Mouse (Mus musculus) liver, embryonic 14.5 days (tissue): Measurements from ENCODE around the gene Mrps34. TPM values are rescaled to one million over a fixed set of nuclear protein-coding genes. Genes with fewer than 3 reads are reported as not detected.
A peak's percentile ranks its signal among the peaks of the same experiment; 100 is the strongest.

ENCODE experiments used
- ATAC-seq: fragments of 200-750 bp; cut with Nextera tagmentation; 2 replicates; pipeline ENCODE4 v1.8.0; 2017; ENCODE audit warnings: moderate number of reproducible peaks, mild to moderate bottlenecking, moderate library complexity; ENCODE audit not compliant: insufficient read depth
- DNase-seq, 3 experiments: peaks; one replicate each; pipeline ENCODE4 v3.0.0-alpha.2; 2012 to 2013; ENCODE audit warnings: low read depth in 3 of 3, low spot score in 3 of 3
- H3K27ac ChIP-seq: fragments of 300-500 bp; sonication (generic); 2 replicates; pipeline ENCODE4 v1.5.1; 2014; ENCODE audit warnings: moderate library complexity, mild to moderate bottlenecking, control low read depth, inconsistent platforms
- H3K27me3 ChIP-seq: fragments of 300-500 bp; sonication (generic); 2 replicates; pipeline ENCODE4 v1.6.1; 2014; ENCODE audit warnings: mild to moderate bottlenecking, low read length, moderate library complexity; ENCODE audit not compliant: control insufficient read depth, insufficient read depth
- H3K36me3 ChIP-seq: fragments of 300-500 bp; sonication (generic); replicated peaks from 2 replicates; pipeline ENCODE4 v1.6.1; 2014; ENCODE audit warnings: low read depth; ENCODE audit not compliant: control insufficient read depth, insufficient read depth
- H3K4me1 ChIP-seq, 2 experiments: fragments of 200-500 bp in 1 of 2; fragments of 300-500 bp in 1 of 2; sonication (generic) in 1 of 2; replicated peaks; 2 replicates each; pipeline ENCODE4 v1.6.1; 2012 to 2014; ENCODE audit warnings: antibody characterized with exemption in 1 of 2, inconsistent platforms in 1 of 2, low read length in 1 of 2; ENCODE audit not compliant: control insufficient read depth in 2 of 2, insufficient read depth in 2 of 2
- H3K4me2 ChIP-seq: fragments of 300-500 bp; sonication (generic); 2 replicates; pipeline ENCODE4 v1.6.1; 2014; ENCODE audit warnings: low read depth, mild to moderate bottlenecking, control low read depth, moderate library complexity
- H3K4me3 ChIP-seq, 2 experiments: fragments of 200-500 bp in 1 of 2; fragments of 300-500 bp in 1 of 2; sonication (generic) in 1 of 2; 2 replicates each; pipeline ENCODE4 v1.5.1; 2012 to 2014; ENCODE audit warnings: low read depth in 2 of 2, low read length in 2 of 2, mild to moderate bottlenecking in 2 of 2, control low read depth in 1 of 2, inconsistent platforms in 1 of 2, moderate library complexity in 1 of 2; ENCODE audit not compliant: insufficient read depth in 1 of 2
- H3K9ac ChIP-seq: fragments of 300-500 bp; sonication (generic); replicated peaks from 2 replicates; pipeline ENCODE4 v1.6.1; 2014; ENCODE audit warnings: mild to moderate bottlenecking, control low read depth, moderate library complexity
- H3K9me3 ChIP-seq: fragments of 300-500 bp; sonication (generic); 2 replicates; pipeline ENCODE4 v1.6.1; 2016; ENCODE audit warnings: low read length, mixed read lengths; ENCODE audit not compliant: control insufficient read depth
- CTCF ChIP-seq: IDR thresholded peaks from 2 replicates; pipeline ENCODE4 v1.5.1; 2016; ENCODE audit warnings: antibody characterized with exemption, low read depth, control low read depth
- EP300 ChIP-seq: IDR thresholded peaks from 2 replicates; pipeline ENCODE4 v1.6.1; 2016; ENCODE audit warnings: antibody characterized with exemption, low read depth
- WGBS: fragments of 180-500 bp; shearing (Covaris S2); extraction: QIAGEN DNeasy Blood & Tissue Kit; methylation state at CpG from one replicate; pipeline ENCODE4 v1.1.7; 2014; ENCODE audit not compliant: insufficient replicate concordance; 5-methylcytosine and 5-hydroxymethylcytosine counted together
- polyA plus RNA-seq, 2 experiments: library from polyadenylated mRNA; depleted of rRNA in 1 of 2; stranded (reverse) in 1 of 2; unstranded in 1 of 2; fragments of >200 nt; fragmentation: Nextera tagmentation in 1 of 2; extraction: Ambion mirVana in 1 of 2; gene quantifications; 2 replicates each; pipeline versions ENCODE4 v1.2.1 to v1.2.3; 2012 to 2014

Gene Mrps34
- polyA plus RNA-seq, 2 experiments = 43.5 to 49.2 TPM

DNA sequence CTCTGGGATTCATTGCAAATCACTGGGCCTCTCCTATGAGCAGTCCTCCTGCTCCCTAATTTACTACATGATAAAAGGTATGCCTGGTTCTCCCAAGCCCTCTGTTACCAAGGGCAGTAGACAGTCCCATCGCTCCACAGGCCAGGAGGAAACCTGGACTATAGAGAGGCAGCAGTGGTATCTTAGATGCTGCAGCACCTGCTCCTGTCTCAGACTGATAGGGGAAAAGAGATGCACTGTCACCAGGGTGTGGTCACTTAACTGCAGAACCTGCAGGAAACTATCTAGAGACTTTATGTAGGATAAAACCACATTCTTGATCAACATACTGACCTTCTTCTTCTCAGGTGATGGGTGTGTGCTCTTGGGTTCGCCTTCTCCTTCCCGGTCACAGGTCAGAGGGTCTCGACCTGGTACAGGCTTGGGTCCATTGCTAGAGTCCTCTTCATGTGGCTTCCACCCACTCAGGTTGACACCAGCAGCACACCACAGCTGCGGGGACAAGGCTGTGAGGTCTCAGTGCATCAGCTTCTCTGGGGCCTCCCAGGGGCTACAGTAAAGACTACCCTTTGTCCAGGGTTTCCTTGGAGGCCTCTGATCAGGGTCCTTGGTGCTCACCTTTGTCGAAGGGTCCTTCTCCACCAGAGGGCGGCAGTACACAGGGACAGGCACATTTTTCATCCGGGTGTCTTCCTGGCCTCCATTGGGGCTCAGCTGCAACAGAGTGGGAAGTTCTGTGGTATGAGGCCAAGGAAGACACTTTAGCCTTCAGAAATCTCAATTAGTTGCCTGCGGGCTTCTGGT, 8.0 kb downstream of the Mrps34 start:
- H3K4me3 ChIP-seq = peak overlapping the region; percentile 28 to 43
- H3K36me3 ChIP-seq = peaks cover 86% of the 10 kb centered on the region
- H3K4me1 ChIP-seq = peaks cover 26 to 28% of the 10 kb centered on the region in 2 experiments
- peak overlapping the region; percentile 67 for H3K9ac ChIP-seq
- H3K9me3 ChIP-seq = no peaks in the 10 kb centered on the region
- ATAC-seq (peak; percentile 99), DNase-seq (peak; percentile 90 to 93 (median 92))
- peak overlapping the region; percentile 99 for H3K27ac ChIP-seq
- no peaks in the 10 kb centered on the region for H3K27me3 ChIP-seq
- 25% methylated on average over 9 of the region's 9 CpGs for WGBS
- peak overlapping the region; percentile 81 for H3K4me2 ChIP-seq
- TF ChIP-seq EP300 = peak; percentile 100
- TF ChIP-seq CTCF = peak; percentile 84

DNA sequence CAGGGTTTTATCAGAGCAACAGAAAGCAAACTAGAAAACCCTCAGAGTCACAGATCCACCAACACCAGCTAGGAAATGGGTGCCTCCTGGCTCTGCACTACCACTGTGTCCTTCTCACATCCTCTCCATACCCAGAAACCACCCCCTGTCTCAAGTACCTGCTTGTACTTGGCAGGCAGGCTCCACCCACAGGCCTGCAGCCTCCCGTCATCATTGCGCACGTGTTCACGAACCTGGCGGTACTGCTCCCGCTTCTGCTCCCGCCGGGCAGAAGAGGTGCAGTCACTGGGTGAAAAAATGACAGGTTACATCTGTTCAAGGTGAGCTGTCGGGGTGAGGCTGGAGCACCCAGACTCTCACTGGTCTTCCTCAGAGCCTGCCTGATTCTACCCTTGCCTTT, 8.9 kb downstream of the Mrps34 start:
- Histone ChIP-seq H3K27me3 (no peaks in the 10 kb centered on the region), H3K4me1 (peaks cover 26 to 28% of the 10 kb centered on the region in 2 experiments), H3K27ac (peak overlapping the region; percentile 99), H3K9ac (peak overlapping the region; percentile 67), H3K4me3 (no peak overlapping the region), H3K9me3 (no peaks in the 10 kb centered on the region), H3K36me3 (peaks cover 89% of the 10 kb centered on the region), H3K4me2 (peak overlapping the region; percentile 81)
- TF ChIP-seq CTCF (no peak), EP300 (no peak)
- ATAC-seq (no peak), DNase-seq (no peak)
- 85% methylated on average over 9 of the region's 9 CpGs for WGBS

DNA sequence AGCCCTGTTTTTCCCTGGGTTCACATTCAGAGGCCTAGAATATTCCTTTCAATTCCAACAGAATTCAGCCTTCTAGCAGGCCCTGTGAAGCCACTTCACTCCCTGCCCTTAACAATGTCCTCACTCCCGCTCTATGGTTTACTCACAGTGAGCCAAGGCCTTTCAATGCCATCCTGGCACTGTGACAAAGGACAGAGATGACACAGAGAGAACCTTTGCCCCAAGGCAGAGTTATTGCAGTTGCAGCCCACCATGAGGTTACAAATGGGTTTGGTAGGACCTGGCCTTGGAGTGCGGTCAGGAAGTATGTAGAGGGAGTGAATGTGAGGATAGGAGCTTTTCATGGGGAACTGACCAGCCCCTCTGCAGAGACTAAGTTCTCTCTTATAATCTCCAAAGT, 12.7 kb downstream of the Mrps34 start:
- no peaks in the 10 kb centered on the region for H3K27me3 ChIP-seq
- H3K36me3 ChIP-seq = peaks cover 85% of the 10 kb centered on the region
- DNase-seq (no peak), ATAC-seq (no peak)
- H3K4me3 ChIP-seq = no peak overlapping the region
- no peak overlapping the region for H3K4me2 ChIP-seq
- H3K4me1 ChIP-seq = peaks cover 15 to 16% of the 10 kb centered on the region in 2 experiments
- no peak overlapping the region for H3K27ac ChIP-seq
- WGBS = 95% methylated on average over 2 of the region's 2 CpGs
- no peaks in the 10 kb centered on the region for H3K9me3 ChIP-seq
- no peak for TF ChIP-seq EP300
- H3K9ac ChIP-seq = no peak overlapping the region

DNA sequence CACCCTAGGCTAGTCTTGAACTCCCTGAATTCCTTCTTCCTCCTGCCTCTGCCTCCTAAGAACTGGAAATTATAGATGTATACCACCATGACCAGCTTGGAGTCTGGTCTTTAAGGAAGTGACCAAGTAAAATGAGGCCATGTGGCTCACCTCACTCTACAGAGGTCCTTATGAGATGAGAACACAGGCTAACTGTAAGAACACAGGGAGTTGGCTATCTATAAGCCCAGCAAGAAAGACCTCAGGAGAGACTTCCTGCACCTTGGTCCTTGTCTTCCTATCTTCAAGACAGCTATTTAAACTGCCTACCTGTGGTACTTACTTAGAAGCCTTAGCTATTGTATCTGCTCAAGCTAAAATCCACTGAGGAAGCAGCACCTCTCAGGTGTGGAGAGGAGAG, 19.1 kb downstream of the Mrps34 start:
- ATAC-seq = no peak

DNA sequence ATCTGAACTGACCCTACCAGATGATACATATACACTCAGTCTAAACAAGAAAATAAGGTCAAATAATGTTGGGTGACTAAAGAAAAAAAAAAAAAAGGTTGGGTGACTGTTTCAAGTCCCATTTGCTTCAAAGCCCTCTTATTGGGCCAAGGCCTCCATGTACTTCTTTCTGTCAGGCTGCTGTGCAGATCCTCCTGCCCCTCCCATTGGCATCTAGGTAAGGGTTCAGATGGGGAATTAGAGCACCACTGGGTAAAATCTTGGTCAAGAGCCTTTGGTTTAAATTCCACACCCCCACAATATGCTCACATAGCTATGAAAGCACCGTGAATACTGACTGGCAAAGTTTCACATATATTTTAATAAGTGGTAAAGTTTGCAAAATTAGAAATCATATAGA, 28.3 kb downstream of the Mrps34 start:
- DNase-seq = no peak
- Histone ChIP-seq H3K27ac (no peak overlapping the region), H3K27me3 (no peaks in the 10 kb centered on the region), H3K9ac (no peak overlapping the region), H3K4me3 (no peak overlapping the region), H3K36me3 (peaks cover 67% of the 10 kb centered on the region), H3K4me2 (no peak overlapping the region), H3K4me1 (no peaks in the 10 kb centered on the region), H3K9me3 (no peaks in the 10 kb centered on the region)
- 97% methylated on average over 1 of the region's 1 CpGs for WGBS
- no peak for ATAC-seq
- no peak for TF ChIP-seq EP300
- TF ChIP-seq CTCF = no peak

More for the DNA sequence above, 19.1 kb downstream of the Mrps34 start:
- TF ChIP-seq EP300 = no peak
- no peak for TF ChIP-seq CTCF
- Histone ChIP-seq H3K4me3 (no peak overlapping the region), H3K9me3 (no peaks in the 10 kb centered on the region), H3K9ac (no peak overlapping the region), H3K36me3 (peaks cover 84% of the 10 kb centered on the region), H3K4me1 (no peaks in the 10 kb centered on the region), H3K27ac (no peak overlapping the region), H3K4me2 (no peak overlapping the region), H3K27me3 (no peaks in the 10 kb centered on the region)
- no peak for DNase-seq
